Mouse (Mus musculus): ENCODE measurements at regions not wholly inside any gene's neighbourhood (a gene's known extent, or its start where the extent isn't known, plus 50 kb on each side); places are given as distances from the start of the nearest gene placed in this dataset.

GRCm38 (mm10) chr12:16477572-16477971, 133.2 kb downstream of the Lpin1 start:
- peak; percentile 82 for DNase-seq (ENCODE audit: low read depth)

GRCm38 (mm10) chr12:16474361-16475080, 136.2 kb downstream of the Lpin1 start:
- no peak for DNase-seq (ENCODE audit: low read depth)

DNA sequence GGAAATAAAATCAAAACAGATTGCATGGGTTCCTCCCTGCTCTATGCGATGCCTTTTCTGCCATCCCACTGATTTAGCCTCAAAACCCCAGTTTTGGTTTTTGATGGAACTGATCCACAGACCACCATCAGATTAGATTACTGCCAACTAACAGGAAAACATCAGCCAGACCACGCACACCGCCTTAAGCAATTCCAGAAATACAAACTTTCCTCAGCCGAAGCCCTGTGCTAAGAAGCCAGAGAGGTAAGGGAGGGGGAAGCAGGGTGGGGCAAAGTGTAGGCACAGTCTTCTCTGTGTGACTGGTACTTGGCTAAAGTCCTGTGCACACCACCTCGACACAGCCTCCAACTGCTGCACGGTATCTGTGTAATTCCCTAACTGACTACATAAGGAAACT, 153.3 kb downstream of the Lpin1 start:
- no peak for DNase-seq (ENCODE audit: low read depth)

- DNase-seq (ENCODE audit: low read depth) = no peak
Measured at GRCm38 (mm10) chr12:16450771-16451435, 159.9 kb downstream of the Lpin1 start.

- no peak for DNase-seq (ENCODE audit: low read depth)
Measured at GRCm38 (mm10) chr12:16438717-16439116, 172.0 kb downstream of the Lpin1 start.

GRCm38 (mm10) chr12:16436961-16437360, 173.8 kb downstream of the Lpin1 start:
- DNase-seq (ENCODE audit: low read depth) = no peak

GRCm38 (mm10) chr12:16436255-16436654, 174.5 kb downstream of the Lpin1 start:
- DNase-seq (ENCODE audit: low read depth) = no peak

GRCm38 (mm10) chr12:16434739-16435138, 176.0 kb downstream of the Lpin1 start:
- no peak for DNase-seq (ENCODE audit: low read depth)

- DNase-seq (ENCODE audit: low read depth) = no peak
Measured at GRCm38 (mm10) chr12:16434225-16434624, 176.5 kb downstream of the Lpin1 start.

DNA sequence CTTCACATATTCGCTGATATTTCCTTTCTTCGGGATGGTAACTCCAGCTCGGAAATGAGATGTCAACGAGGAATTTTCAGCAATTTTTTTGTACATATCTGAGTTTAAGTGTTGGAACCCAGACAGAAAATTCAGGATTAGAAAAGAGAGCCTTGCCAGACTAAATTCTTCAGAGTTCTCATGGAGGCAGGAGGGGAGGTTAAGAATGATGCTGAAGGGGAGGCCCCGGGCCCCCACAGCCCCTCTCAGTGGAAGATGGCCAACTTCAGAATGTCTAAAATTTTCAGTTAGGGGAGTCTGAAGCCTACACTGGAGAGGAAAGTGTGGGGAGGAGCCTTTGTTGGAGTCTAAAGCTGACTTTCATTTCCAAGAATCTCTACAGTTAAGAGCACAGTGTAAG, 184.8 kb downstream of the Lpin1 start:
- DNase-seq (ENCODE audit: low read depth) = peak; percentile 9

DNA sequence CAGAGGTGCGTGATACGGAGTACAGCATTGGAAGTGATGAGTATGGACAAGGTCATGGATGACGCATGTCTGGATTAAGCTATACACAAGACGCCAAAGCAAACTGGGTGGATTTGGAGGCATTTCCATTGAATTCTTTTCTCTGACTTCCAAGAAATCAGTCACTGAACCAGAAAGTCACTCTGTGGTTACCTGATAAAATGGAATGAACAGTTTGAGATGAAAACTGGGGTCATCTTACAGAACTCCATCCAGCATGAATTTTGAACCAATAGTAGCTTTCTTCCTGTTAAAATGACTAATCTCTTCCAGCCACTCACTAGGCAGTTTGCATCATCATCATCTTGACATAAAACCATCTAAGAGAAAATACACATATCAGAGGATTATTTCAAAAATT, 186.2 kb downstream of the Lpin1 start:
- DNase-seq (ENCODE audit: low read depth) = no peak

DNA sequence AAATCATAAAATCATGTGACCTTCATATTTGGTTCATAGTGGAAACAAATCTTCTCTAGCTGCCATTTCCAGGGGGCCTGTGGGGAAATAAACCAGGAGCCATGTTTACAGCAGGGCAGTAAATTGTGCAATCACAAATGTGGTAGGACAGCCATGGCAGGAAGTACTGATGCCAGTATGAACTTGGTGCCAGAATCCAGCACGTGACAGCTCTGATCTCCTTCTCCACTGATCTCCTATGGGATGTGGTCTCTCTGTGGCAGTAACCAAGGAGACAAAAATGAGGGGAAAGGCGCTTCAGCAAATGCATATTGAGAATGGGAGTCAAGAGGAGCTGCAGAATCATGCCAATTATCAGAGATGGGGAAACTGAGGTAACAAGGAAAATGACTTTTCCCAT, 215.0 kb downstream of the Lpin1 start:
- no peak for DNase-seq (ENCODE audit: low read depth)

GRCm38 (mm10) chr12:16392851-16393250, 217.9 kb downstream of the Lpin1 start:
- DNase-seq (ENCODE audit: low read depth) = peak; percentile 53

- peak; percentile 74 for DNase-seq (ENCODE audit: low read depth)
Measured at GRCm38 (mm10) chr12:16391630-16392269, 219.0 kb downstream of the Lpin1 start.

DNA sequence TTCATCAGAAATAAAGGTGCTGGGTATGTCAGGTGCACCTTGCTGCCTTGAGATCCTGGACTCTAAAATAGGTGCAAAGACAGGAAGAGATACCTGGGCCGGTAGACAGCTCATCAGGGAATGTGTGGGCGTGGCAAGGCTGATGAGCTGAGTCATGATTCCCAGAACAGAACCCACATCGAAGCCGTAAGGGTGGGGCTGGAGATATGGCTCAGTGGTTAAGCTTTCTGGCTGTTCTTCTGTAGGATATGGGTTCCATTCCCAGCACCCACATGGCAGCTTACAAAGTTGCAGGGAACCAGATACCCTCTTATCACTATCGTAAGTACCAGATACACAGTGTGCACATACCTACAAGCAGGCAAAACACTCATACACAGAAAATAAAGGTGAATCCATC, 219.6 kb downstream of the Lpin1 start:
- no peak for DNase-seq (ENCODE audit: low read depth)

DNA sequence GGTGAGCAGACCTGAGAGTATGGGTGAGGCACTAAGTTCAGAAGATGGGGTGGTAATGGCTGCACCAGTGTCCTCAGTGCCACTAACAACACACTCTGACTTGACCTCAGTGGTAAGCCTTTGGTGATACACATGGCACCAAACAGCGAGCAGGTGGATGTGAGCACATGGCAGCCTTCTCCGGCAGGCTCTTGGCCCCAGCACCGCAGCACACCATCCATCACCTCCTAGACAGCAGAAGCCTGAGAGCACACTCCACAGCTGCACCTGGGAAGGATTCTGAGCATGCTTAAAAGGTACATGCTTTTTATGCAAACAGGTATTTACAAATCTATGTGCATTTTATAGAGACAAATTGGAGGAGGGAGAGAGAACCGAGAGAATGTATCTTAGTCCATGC, 223.7 kb downstream of the Lpin1 start:
- DNase-seq (ENCODE audit: low read depth) = no peak

DNA sequence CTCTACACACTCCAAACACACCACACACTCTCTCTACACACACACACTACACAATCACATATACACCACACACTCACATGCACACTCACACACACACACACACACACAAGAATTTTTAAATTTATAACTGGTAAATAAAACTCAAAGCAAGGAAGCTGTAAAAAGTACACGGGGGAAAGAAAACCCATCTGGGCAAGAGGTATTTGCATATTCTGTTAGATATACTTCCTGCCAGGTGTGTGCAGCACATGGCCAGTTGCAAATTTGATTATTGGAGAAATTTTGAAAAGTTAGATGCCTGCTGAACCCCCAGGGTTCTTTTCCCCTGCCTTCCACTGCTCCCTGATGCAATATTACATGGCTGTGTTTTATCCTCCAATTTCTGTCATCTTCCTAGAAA, 226.4 kb downstream of the Lpin1 start:
- DNase-seq (ENCODE audit: low read depth) = no peak

GRCm38 (mm10) chr12:16383499-16383935, 227.2 kb downstream of the Lpin1 start:
- no peak for DNase-seq (ENCODE audit: low read depth)

DNA sequence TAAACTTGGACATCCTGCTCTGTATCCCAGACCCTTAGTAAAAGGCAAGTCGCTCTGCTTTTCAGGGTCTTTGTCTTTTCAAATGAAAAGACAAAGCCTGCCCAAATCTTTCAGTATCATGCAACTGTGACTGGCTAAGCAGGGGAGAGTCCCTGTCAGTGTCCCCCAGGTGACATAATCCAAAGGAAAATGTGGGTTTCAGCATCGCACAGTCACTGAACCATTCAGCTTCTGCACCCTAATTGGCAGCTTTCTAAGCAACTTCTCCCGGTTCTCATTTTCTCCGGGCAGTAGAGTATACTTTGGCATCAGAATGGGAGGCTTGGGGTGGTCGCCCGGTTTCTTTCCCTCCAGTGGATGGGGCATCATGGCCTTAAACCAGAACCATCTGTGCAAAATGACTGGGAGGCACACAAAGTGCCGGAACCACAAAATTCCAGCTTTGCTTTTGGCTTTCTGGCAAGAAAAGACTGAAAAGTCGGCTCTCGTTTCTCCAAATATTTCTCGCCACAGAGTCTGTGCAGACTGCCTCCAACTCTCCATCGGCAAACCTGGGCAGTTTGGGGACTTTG, 228.3 kb downstream of the Lpin1 start:
- DNase-seq (ENCODE audit: low read depth) = peak; percentile 33

DNA sequence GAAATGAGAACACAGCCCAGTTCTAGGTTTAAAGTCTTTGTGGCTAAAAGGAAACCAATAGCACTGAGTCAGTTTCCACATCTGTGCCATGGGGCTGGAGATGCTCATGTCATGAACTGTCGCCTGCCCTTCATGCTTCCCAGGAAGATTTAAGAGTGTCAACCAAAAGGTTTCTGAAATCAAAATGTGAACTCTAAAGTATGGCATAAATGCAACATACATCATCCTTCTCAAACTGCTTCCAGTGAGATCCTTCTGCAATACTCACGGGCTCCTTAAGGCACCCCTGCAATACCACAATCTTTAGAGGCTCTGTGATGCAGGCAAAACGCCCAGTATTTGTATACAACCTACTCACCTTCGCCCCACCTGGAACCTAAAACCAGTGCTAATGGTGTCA, 229.7 kb downstream of the Lpin1 start:
- peak; percentile 59 for DNase-seq (ENCODE audit: low read depth)

DNA sequence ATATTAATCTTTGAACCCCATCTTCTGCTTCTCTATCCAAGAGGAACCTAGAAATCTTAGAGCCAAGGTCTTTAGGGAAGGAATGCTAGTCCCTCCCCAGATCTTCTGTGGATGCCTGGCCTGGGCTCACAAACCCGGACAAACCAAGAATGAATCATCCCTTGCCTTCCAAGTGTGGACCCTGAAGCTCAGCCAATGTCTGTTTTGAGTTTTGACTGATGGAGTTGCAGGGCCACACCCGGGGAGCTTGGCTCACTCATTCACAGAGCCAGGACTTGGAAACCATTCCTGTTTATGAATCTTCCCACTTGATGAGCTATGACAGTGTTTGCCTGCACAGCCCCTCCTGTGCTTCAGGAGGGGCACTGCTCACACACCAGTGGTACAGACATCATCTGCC, 230.4 kb downstream of the Lpin1 start:
- DNase-seq (ENCODE audit: low read depth) = peak; percentile 94

- peak; percentile 62 for DNase-seq (ENCODE audit: low read depth)
Measured at GRCm38 (mm10) chr12:16379415-16379814, 231.4 kb downstream of the Lpin1 start.

DNA sequence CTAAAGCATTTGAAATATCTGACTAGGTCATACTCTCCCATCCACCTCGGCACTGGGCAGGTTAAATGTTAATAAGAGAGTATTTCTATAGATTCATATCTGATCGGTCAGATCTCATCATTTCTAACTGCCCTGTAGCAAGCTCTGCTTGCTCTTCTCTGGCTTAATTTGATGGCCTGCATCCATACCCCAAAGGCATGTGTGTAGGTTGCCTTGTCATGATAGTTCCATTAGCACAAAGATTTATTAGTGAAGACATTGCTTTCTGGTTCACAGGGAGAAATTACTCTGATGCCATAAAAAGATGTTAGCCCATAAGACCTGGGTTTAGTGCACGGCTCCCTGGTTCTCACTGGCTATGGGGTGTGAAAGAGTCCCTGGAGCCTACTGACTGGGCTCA, 232.3 kb downstream of the Lpin1 start:
- peak; percentile 84 for DNase-seq (ENCODE audit: low read depth)
